Mouse (Mus musculus) cerebellum, adult 2 months (tissue): Measurements from ENCODE around the gene Fgd2.

ENCODE experiments used
- CTCF ChIP-seq: fragments of 200-500 bp; IDR thresholded peaks from 2 replicates; pipeline ENCODE4 v1.5.1; 2011; ENCODE audit warnings: low read depth, mild to moderate bottlenecking, control low read depth, low read length, moderate library complexity, borderline replicate concordance; ENCODE audit not compliant: insufficient read depth
- POLR2A ChIP-seq: fragments of 200-500 bp; IDR thresholded peaks from 2 replicates; pipeline ENCODE4 v1.6.1; 2011; ENCODE audit warnings: low read length, control low read depth, borderline replicate concordance; ENCODE audit not compliant: insufficient read depth

- TF ChIP-seq CTCF (0 out of 2 replicates have a peak, but pooled peaks have one; percentile 7), POLR2A (no peak)
Measured at GRCm38 (mm10) chr17:29341591-29342003, 19.1 kb upstream of the Fgd2 start.
